Mouse (Mus musculus) myocyte (in vitro differentiated cells): ENCODE measurements around the gene Lamb1. TPM values are rescaled to one million over a fixed set of nuclear protein-coding genes. Genes with fewer than 3 reads are reported as not detected.
A peak's percentile ranks its signal among the peaks of the same experiment; 100 is the strongest.

Experiments
- H3K27me3 ChIP-seq: one replicate; pipeline ENCODE4 v1.6.1; 2011; ENCODE audit not compliant: control insufficient read depth, insufficient read depth, insufficient read length
- H3K36me3 ChIP-seq: one replicate; pipeline ENCODE4 v1.6.1; 2011; ENCODE audit not compliant: control insufficient read depth, insufficient read depth
- H3K4me2 ChIP-seq: one replicate; pipeline ENCODE4 v1.6.1; 2011; ENCODE audit warnings: low read depth, control low read depth
- H3K4me3 ChIP-seq: one replicate; pipeline ENCODE4 v1.5.1; 2011; ENCODE audit warnings: mild to moderate bottlenecking, control low read depth, moderate library complexity
- H3K79me2 ChIP-seq: one replicate; pipeline ENCODE4 v1.6.1; 2011; ENCODE audit not compliant: control insufficient read depth, insufficient read depth
- H3ac ChIP-seq: one replicate; pipeline ENCODE4 v1.6.1; 2011; ENCODE audit not compliant: control insufficient read depth, insufficient read length
- CEBPB ChIP-seq: IDR thresholded peaks from 2 replicates; pipeline ENCODE4 v1.6.1; 2011; ENCODE audit warnings: mild to moderate bottlenecking, moderate library complexity; ENCODE audit not compliant: poor library complexity, insufficient read depth, severe bottlenecking
- E2F4 ChIP-seq: IDR thresholded peaks from one replicate; pipeline ENCODE4 v1.6.1; 2011; ENCODE audit warnings: mild to moderate bottlenecking, control low read depth, moderate library complexity; ENCODE audit not compliant: insufficient read depth
- MAX ChIP-seq: IDR thresholded peaks from one replicate; pipeline ENCODE4 v1.6.1; 2011; ENCODE audit warnings: low read depth, mild to moderate bottlenecking, control low read depth
- MYOD1 ChIP-seq, 3 experiments: IDR thresholded peaks; one replicate each; pipeline ENCODE4 v1.6.1; 2011; ENCODE audit warnings: control low read depth in 2 of 3, low read depth in 2 of 3, mild to moderate bottlenecking in 2 of 3, moderate library complexity in 1 of 3; ENCODE audit not compliant: insufficient read length in 2 of 3, control insufficient read depth in 1 of 3
- MYOG ChIP-seq, 3 experiments: IDR thresholded peaks; one replicate each; pipeline ENCODE4 v1.6.1; 2011; ENCODE audit warnings: control low read depth in 2 of 3, low read depth in 2 of 3, mild to moderate bottlenecking in 2 of 3; ENCODE audit not compliant: insufficient read length in 2 of 3, control insufficient read depth in 1 of 3, insufficient read depth in 1 of 3
- POLR2A ChIP-seq: IDR thresholded peaks from one replicate; pipeline ENCODE4 v1.6.1; 2011; ENCODE audit warnings: low read depth, mild to moderate bottlenecking, control low read depth, moderate library complexity; ENCODE audit not compliant: insufficient read length
- POLR2AphosphoS2 ChIP-seq: IDR thresholded peaks from one replicate; pipeline ENCODE4 v1.6.1; 2011; ENCODE audit warnings: low read depth, control low read depth; ENCODE audit not compliant: insufficient read length
- REST ChIP-seq: IDR thresholded peaks from one replicate; pipeline ENCODE4 v1.6.1; 2011; ENCODE audit warnings: mild to moderate bottlenecking, control low read depth, moderate library complexity; ENCODE audit not compliant: insufficient read depth, insufficient read length
- SRF ChIP-seq: IDR thresholded peaks from one replicate; pipeline ENCODE4 v1.6.1; 2011; ENCODE audit warnings: low read depth; ENCODE audit not compliant: control insufficient read depth, insufficient read length
- TCF12 ChIP-seq: IDR thresholded peaks from one replicate; pipeline ENCODE4 v1.6.1; 2011; ENCODE audit warnings: mild to moderate bottlenecking, control low read depth; ENCODE audit not compliant: poor library complexity, insufficient read depth, severe bottlenecking
- TCF3 ChIP-seq: IDR thresholded peaks from one replicate; pipeline ENCODE4 v1.6.1; 2011; ENCODE audit warnings: low read depth, control low read depth; ENCODE audit not compliant: insufficient read length
- polyA plus RNA-seq: library from polyadenylated mRNA; unstranded; fragments of >200 nt; fragmentation: generic; extraction: Trizol; gene quantifications from one replicate; pipeline ENCODE4 v1.2.1, GENCODE M21; 2012; ENCODE audit warnings: missing spikeins

Gene Lamb1
- polyA plus RNA-seq, 1 experiment, result 69.4 TPM

DNA sequence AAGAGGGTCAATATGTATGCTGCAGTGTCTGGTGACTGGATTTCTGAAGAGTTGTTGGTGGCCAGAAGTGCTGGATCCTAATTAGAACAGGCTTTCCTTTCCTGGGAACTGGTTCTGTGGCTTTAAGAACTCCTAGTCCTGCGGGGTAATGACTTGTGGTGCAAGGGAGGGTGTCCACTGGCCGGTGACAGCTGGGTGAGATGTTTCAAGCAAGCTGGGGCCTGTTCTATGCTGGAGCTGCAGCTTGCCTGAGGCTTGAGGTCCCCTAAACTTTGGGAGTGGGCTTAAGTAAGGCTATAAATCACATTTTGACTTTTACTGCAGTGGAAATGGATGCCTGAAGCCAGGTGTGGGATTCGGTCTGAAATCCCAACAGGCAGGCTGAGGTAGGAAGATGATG, 30.5 kb downstream of the Lamb1 start:
- Histone ChIP-seq H3K36me3 (peaks cover 37% of the 10 kb centered on the region), H3K4me3 (no peak overlapping the region), H3K4me2 (no peak overlapping the region), H3K27me3 (no peaks in the 10 kb centered on the region), H3ac (no peak overlapping the region), H3K79me2 (no peaks in the 10 kb centered on the region)
- TF ChIP-seq MYOG (IDR thresholded peaks at IDR 0.05; ENCODE audit: control insufficient read depth in 1 of 3, insufficient read depth in 1 of 3, insufficient read length in 2 of 3, low read depth in 2 of 3), result peak in 2 of 3 experiments; percentile 52 to 69
- TF ChIP-seq TCF3, result no peak
- peak in 1 of 3 experiments; percentile 63 for TF ChIP-seq MYOD1 (IDR thresholded peaks at IDR 0.05; ENCODE audit: control insufficient read depth in 1 of 3, insufficient read length in 2 of 3, low read depth in 2 of 3)

DNA sequence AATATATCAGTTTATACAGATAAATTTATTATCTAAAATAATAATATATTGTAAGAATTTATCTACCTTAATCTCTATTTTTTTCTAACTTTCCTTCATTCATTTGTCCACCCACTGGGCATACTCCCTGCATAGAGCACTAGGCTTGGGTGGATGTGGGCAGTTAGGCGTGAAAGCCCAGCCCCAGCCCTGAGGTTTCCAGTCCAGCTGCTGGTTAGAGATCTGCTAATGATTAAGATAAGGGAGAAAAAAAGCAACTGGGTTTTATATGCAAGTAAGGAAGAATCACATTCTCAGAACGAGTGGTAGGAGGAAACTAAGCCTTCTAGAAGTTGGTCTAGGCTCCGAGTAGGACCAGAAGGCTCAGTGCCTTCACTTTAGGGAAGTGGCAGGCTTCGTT, 31.1 kb downstream of the Lamb1 start:
- Histone ChIP-seq H3K27me3 (no peaks in the 10 kb centered on the region), H3ac (no peak overlapping the region), H3K4me2 (no peak overlapping the region), H3K4me3 (no peak overlapping the region), H3K79me2 (no peaks in the 10 kb centered on the region), H3K36me3 (peaks cover 37% of the 10 kb centered on the region)
- TF ChIP-seq MYOG (IDR thresholded peaks at IDR 0.05; ENCODE audit: control insufficient read depth in 1 of 3, insufficient read depth in 1 of 3, insufficient read length in 2 of 3, low read depth in 2 of 3) (no peak), MAX (no peak), REST (no peak), E2F4 (no peak), POLR2AphosphoS2 (no peak), CEBPB (no peak), MYOD1 (IDR thresholded peaks at IDR 0.05; ENCODE audit: control insufficient read depth in 1 of 3, insufficient read length in 2 of 3, low read depth in 2 of 3) (no peak), TCF3 (no peak), TCF12 (no peak)

DNA sequence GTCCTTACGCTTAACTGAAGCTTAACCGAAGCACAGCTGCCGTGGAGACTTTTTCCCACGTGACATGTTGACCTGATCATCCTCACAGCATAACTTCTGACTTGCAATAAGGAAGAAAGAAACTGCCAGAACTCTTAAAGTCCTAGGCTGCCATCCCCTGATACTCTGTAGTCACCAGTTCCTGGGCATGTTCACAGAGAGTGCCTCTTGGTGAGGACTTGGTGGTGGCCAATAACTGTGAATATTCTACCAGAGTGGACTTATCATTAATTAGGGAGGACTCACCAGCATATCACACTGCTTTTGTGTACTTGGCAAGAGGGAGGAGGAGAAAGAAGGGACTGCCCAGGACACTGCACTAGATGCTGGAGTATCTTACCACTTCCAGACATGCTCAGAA, 33.1 kb downstream of the Lamb1 start:
- no peak overlapping the region for H3K4me2 ChIP-seq
- no peaks in the 10 kb centered on the region for H3K27me3 ChIP-seq
- peaks cover 34% of the 10 kb centered on the region for H3K36me3 ChIP-seq
- no peak overlapping the region for H3K4me3 ChIP-seq
- no peaks in the 10 kb centered on the region for H3K79me2 ChIP-seq
- no peak for TF ChIP-seq TCF3
- no peak for TF ChIP-seq CEBPB
- no peak for TF ChIP-seq E2F4
- H3ac ChIP-seq, result no peak overlapping the region

DNA sequence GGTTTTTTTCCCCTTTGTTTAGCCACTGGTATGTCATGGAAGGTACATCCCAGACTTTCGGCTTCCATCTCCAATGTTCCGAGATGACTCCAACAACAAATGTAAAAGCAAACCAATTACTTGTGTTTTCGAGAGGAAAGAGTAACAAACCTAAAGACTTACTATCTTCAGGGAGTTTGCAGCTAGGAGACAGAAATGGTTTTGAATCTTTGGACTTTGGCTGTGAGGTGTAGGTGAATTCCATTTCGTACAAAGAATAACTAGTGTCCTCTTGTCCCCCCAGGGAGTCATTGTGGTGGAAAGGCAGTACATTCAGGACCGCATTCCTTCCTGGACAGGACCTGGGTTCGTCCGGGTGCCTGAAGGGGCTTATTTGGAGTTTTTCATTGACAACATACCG, 33.5 kb downstream of the Lamb1 start:
- H3K4me3 ChIP-seq, result no peak overlapping the region
- no peaks in the 10 kb centered on the region for H3K79me2 ChIP-seq
- TF ChIP-seq MAX, result no peak
- TF ChIP-seq TCF12, result no peak
- no peak for TF ChIP-seq REST
- TF ChIP-seq POLR2AphosphoS2, result no peak
- no peak for TF ChIP-seq CEBPB
- TF ChIP-seq SRF, result no peak
- no peak for TF ChIP-seq TCF3
- H3K4me2 ChIP-seq, result no peak overlapping the region
- peaks cover 38% of the 10 kb centered on the region for H3K36me3 ChIP-seq
- no peak overlapping the region for H3ac ChIP-seq
- H3K27me3 ChIP-seq, result no peaks in the 10 kb centered on the region

DNA sequence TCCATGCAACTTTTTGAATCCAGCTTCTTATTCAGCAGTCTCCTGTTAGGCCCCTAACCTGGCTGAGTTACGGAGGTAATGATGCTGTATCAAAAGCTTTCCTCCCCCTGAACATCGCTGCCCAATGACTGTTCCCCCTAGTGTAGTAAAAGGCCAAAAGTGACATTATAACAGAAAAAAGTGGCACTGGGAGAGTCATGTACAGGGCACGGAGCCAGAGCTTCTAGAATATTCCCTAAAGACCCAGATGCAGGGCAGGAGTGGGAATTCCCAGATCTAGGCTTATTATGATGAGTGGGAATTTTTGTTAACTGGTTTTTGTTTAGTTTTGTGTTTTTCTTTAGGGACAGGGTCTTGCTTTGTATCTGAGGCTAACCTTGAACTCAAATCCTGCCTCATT, 34.1 kb downstream of the Lamb1 start:
- H3K4me3 ChIP-seq, result no peak overlapping the region
- H3K4me2 ChIP-seq, result no peak overlapping the region
- peaks cover 43% of the 10 kb centered on the region for H3K36me3 ChIP-seq
- H3ac ChIP-seq, result no peak overlapping the region
- no peaks in the 10 kb centered on the region for H3K27me3 ChIP-seq
- no peaks in the 10 kb centered on the region for H3K79me2 ChIP-seq
- TF ChIP-seq CEBPB (no peak), E2F4 (no peak), MYOG (IDR thresholded peaks at IDR 0.05; ENCODE audit: control insufficient read depth in 1 of 3, insufficient read depth in 1 of 3, insufficient read length in 2 of 3, low read depth in 2 of 3) (no peak), TCF3 (no peak), SRF (no peak), MAX (no peak), REST (no peak), POLR2A (no peak), MYOD1 (IDR thresholded peaks at IDR 0.05; ENCODE audit: control insufficient read depth in 1 of 3, insufficient read length in 2 of 3, low read depth in 2 of 3) (no peak), POLR2AphosphoS2 (no peak)
